Mouse (Mus musculus) bone marrow macrophage, adult 2 months (primary cell): ENCODE data around the gene Plscr3.

Experiments
- CTCF ChIP-seq: IDR thresholded peaks from 2 replicates; pipeline ENCODE4 v1.5.1; 2012; ENCODE audit warnings: low read depth, mild to moderate bottlenecking, low read length, moderate library complexity
- POLR2A ChIP-seq: IDR thresholded peaks from 2 replicates; pipeline ENCODE4 v1.6.1; 2012; ENCODE audit warnings: mild to moderate bottlenecking, low read depth, low read length, borderline replicate concordance

DNA sequence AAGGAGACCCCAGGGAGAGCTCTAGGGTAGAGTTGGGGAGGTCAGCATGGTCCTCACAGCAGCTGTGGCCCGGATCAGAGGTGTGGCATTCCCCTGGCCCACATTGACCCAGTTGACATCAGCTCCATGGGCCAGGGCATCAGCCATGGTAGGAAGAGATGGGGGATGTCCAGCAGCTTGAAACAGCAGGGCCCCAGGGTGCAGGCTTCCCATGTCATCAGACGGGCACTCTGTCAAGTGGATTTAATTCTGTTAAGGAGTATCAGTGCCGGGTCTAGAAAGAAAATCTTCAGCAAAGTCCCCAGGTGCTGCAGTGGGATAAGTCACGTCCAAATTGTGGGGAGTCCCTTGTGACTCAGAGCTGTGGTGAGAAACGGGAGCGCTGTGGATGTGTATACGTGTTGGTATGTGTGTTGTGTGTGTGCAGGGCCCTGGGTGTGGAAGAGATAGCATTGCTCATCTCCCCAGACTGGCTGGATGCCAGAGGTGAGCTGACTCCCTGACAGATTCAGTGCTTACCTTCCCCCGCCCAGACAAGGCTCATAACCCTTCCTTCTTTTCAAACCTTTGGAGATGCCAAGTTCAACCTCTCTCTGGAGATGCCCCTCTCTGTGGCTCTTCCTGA, 37.5 kb downstream of the Plscr3 start:
- TF ChIP-seq POLR2A (no peak), CTCF (no peak)
